Mouse (Mus musculus) hindbrain, embryonic 11.5 days (tissue): ENCODE results near the gene Hdac5. TPM values are rescaled to one million over a fixed set of nuclear protein-coding genes. Genes with fewer than 3 reads are reported as not detected.
"Not testable (repeated sequence)": the region's sequence is repeated elsewhere in the genome, so short reads cannot be mapped to it uniquely, and the experiment has no call there.

Source experiments
- ATAC-seq: fragments of 200-750 bp; cut with Nextera tagmentation; 2 replicates; pipeline ENCODE4 v1.8.0; 2017; ENCODE audit warnings: mild to moderate bottlenecking, moderate TSS enrichment, moderate library complexity; ENCODE audit not compliant: low FRiP score
- DNase-seq: peaks from one replicate; pipeline ENCODE4 v3.0.0-alpha.2; 2015; ENCODE audit warnings: low spot score
- H3K27ac ChIP-seq: fragments of 300-500 bp; sonication (generic); 2 replicates; pipeline ENCODE4 v1.5.1; 2014; ENCODE audit warnings: mild to moderate bottlenecking, low read depth, low read length
- H3K27me3 ChIP-seq: fragments of 300-500 bp; sonication (generic); 2 replicates; pipeline ENCODE4 v1.6.1; 2014; ENCODE audit warnings: mild to moderate bottlenecking, low read length, moderate library complexity, mixed read lengths; ENCODE audit not compliant: control insufficient read depth, insufficient read depth
- H3K36me3 ChIP-seq: fragments of 300-500 bp; sonication (generic); 2 replicates; pipeline ENCODE4 v1.6.1; 2014; ENCODE audit warnings: mild to moderate bottlenecking, low read length, moderate library complexity, mixed read lengths; ENCODE audit not compliant: control insufficient read depth, insufficient read depth
- H3K4me1 ChIP-seq: fragments of 300-500 bp; sonication (generic); replicated peaks from 2 replicates; pipeline ENCODE4 v1.6.1; 2014; ENCODE audit warnings: low read length, mixed read lengths; ENCODE audit not compliant: control insufficient read depth, insufficient read depth
- H3K4me2 ChIP-seq: fragments of 300-500 bp; sonication (generic); replicated peaks from 2 replicates; pipeline ENCODE4 v1.6.1; 2014; ENCODE audit warnings: mild to moderate bottlenecking, low read depth, low read length
- H3K4me3 ChIP-seq: fragments of 300-500 bp; sonication (generic); 2 replicates; pipeline ENCODE4 v1.5.1; 2014; ENCODE audit warnings: low read depth, low read length
- H3K9ac ChIP-seq: fragments of 300-500 bp; sonication (generic); 2 replicates; pipeline ENCODE4 v1.6.1; 2014; ENCODE audit warnings: low read depth, low read length
- H3K9me3 ChIP-seq: fragments of 300-500 bp; sonication (generic); 2 replicates; pipeline ENCODE4 v1.6.1; 2016; ENCODE audit warnings: low read length; ENCODE audit not compliant: control insufficient read depth
- WGBS: fragments of 180-500 bp; shearing (Covaris S2); extraction: QIAGEN DNeasy Blood & Tissue Kit; methylation state at CpG from one replicate; pipeline ENCODE4 v1.1.7; 2014; 5-methylcytosine and 5-hydroxymethylcytosine counted together
- polyA plus RNA-seq: library from polyadenylated mRNA; unstranded; fragments of >200 nt; fragmentation: Nextera tagmentation; extraction: Ambion mirVana; gene quantifications from 2 replicates; pipeline ENCODE4 v1.2.1, GENCODE M21; 2014

The Hdac5 gene
- polyA plus RNA-seq, 1 experiment from 2014 or later, result 36.6 TPM

GRCm38 (mm10) chr11:102165971-102166722 is 63.8 kb downstream of the Hdac5 start:
- ATAC-seq (no peak), DNase-seq (no peak)
- H3K9ac ChIP-seq, result no peak overlapping the region
- no peaks in the 10 kb centered on the region for H3K27me3 ChIP-seq
- no peaks in the 10 kb centered on the region for H3K9me3 ChIP-seq
- H3K4me1 ChIP-seq, result no peaks in the 10 kb centered on the region
- H3K4me2 ChIP-seq, result no peak overlapping the region
- no peak overlapping the region for H3K4me3 ChIP-seq
- WGBS, result 79% methylated on average over 6 of the region's 6 CpGs
- H3K27ac ChIP-seq, result no peak overlapping the region
- peaks cover 12% of the 10 kb centered on the region; the same call in 1 of the 2 replicates for H3K36me3 ChIP-seq

- Histone ChIP-seq H3K27ac (no peak overlapping the region), H3K4me3 (no peak overlapping the region), H3K4me1 (no peaks in the 10 kb centered on the region), H3K27me3 (no peaks in the 10 kb centered on the region), H3K36me3 (0 out of 2 replicates have a peak, but pooled peaks cover 2% of the 10 kb centered on the region), H3K4me2 (no peak overlapping the region), H3K9me3 (no peaks in the 10 kb centered on the region), H3K9ac (no peak overlapping the region)
- WGBS, result 81% methylated on average over 5 of the region's 5 CpGs
- ATAC-seq (no peak), DNase-seq (no peak)
These were observed 70.2 kb downstream of the Hdac5 start for GRCm38 (mm10) chr11:102159781-102160180.

GRCm38 (mm10) chr11:102158024-102158423 is 71.9 kb downstream of the Hdac5 start:
- H3K4me1 ChIP-seq, H3K27me3 ChIP-seq, H3K27ac ChIP-seq, H3K4me3 ChIP-seq, H3K9ac ChIP-seq, H3K4me2 ChIP-seq, H3K36me3 ChIP-seq, H3K9me3 ChIP-seq, DNase-seq, ATAC-seq: not testable (repeated sequence)
- 86% methylated on average over 2 of the region's 2 CpGs for WGBS

- no peaks in the 10 kb centered on the region for H3K9me3 ChIP-seq
- WGBS, result 8% methylated on average over 1 of the region's 1 CpGs
- H3K4me3 ChIP-seq, result no peak overlapping the region
- no peaks in the 10 kb centered on the region for H3K36me3 ChIP-seq
- no peak for DNase-seq
- no peak overlapping the region for H3K27ac ChIP-seq
- ATAC-seq, result no peak; the same call in 1 of the 2 replicates
- H3K9ac ChIP-seq, result no peak overlapping the region
- no peaks in the 10 kb centered on the region for H3K27me3 ChIP-seq
- no peaks in the 10 kb centered on the region for H3K4me1 ChIP-seq
- H3K4me2 ChIP-seq, result no peak overlapping the region
These were observed 73.2 kb downstream of the Hdac5 start for GRCm38 (mm10) chr11:102156786-102157089.

GRCm38 (mm10) chr11:102156039-102156785 is 73.8 kb downstream of the Hdac5 start, which contains the start of gene Tmem101:
Tmem101 (minus strand) TSS chr11:102156404.
- Histone ChIP-seq H3K36me3 (no peaks in the 10 kb centered on the region), H3K9ac (peak within 1 kb of the TSS; percentile 70), H3K27ac (0 out of 2 replicates have a peak within 1 kb of the TSS, but pooled peaks have one; percentile 40), H3K4me2 (peak within 1 kb of the TSS; percentile 70), H3K4me1 (no peaks in the 10 kb centered on the region), H3K9me3 (no peaks in the 10 kb centered on the region), H3K27me3 (no peaks in the 10 kb centered on the region), H3K4me3 (peak within 1 kb of the TSS; percentile 71)
- peak; percentile 92 for DNase-seq
- WGBS, result under 1% methylated on average over 37 of the region's 37 CpGs
- ATAC-seq, result peak; percentile 84

GRCm38 (mm10) chr11:102147213-102147989 is 82.6 kb downstream of the Hdac5 start:
- no peak overlapping the region for H3K4me3 ChIP-seq
- WGBS, result 13% methylated on average over 34 of the region's 34 CpGs
- no peak overlapping the region for H3K27ac ChIP-seq
- no peak overlapping the region for H3K9ac ChIP-seq
- DNase-seq, result peak; percentile 34
- H3K4me1 ChIP-seq, result peaks cover 7% of the 10 kb centered on the region; the same call in 1 of the 2 replicates
- no peak overlapping the region for H3K4me2 ChIP-seq
- no peaks in the 10 kb centered on the region for H3K36me3 ChIP-seq
- ATAC-seq, result no peak
- no peaks in the 10 kb centered on the region for H3K9me3 ChIP-seq
- H3K27me3 ChIP-seq, result peaks cover 54% of the 10 kb centered on the region

GRCm38 (mm10) chr11:102146531-102146930 is 83.4 kb downstream of the Hdac5 start:
- Histone ChIP-seq H3K9ac (no peak overlapping the region), H3K4me2 (no peak overlapping the region), H3K9me3 (no peaks in the 10 kb centered on the region), H3K4me3 (no peak overlapping the region), H3K36me3 (no peaks in the 10 kb centered on the region), H3K27me3 (peaks cover 54% of the 10 kb centered on the region), H3K4me1 (peaks cover 7% of the 10 kb centered on the region; the same call in 1 of the 2 replicates), H3K27ac (no peak overlapping the region)
- ATAC-seq, result no peak
- WGBS, result 11% methylated on average over 17 of the region's 17 CpGs
- peak; percentile 28 for DNase-seq

- H3K4me2 ChIP-seq, result peak overlapping the region; percentile 29
- no peaks in the 10 kb centered on the region for H3K36me3 ChIP-seq
- H3K9me3 ChIP-seq, result no peaks in the 10 kb centered on the region
- DNase-seq (peak; percentile 46), ATAC-seq (no peak)
- no peak overlapping the region for H3K9ac ChIP-seq
- no peak overlapping the region for H3K27ac ChIP-seq
- peaks cover 54% of the 10 kb centered on the region for H3K27me3 ChIP-seq
- peaks cover 7% of the 10 kb centered on the region; the same call in 1 of the 2 replicates for H3K4me1 ChIP-seq
- peak overlapping the region; percentile 20; the same call in 1 of the 2 replicates for H3K4me3 ChIP-seq
- 5% methylated on average over 16 of the region's 16 CpGs for WGBS
These were observed 84.0 kb downstream of the Hdac5 start for GRCm38 (mm10) chr11:102146005-102146404.
